Mouse (Mus musculus) adrenal gland (tissue): ENCODE data around the gene Slc6a16.

ENCODE experiments used
- intact Hi-C: fragments of 180-260 bp; cut with DNase I; formaldehyde crosslinking; loops from one replicate; pipeline ENCODE4 v1.15.1; 2025
- long read RNA-seq, 2 experiments: library from polyadenylated mRNA; unstranded; transcript quantifications; one replicate each; pipeline ENCODE4 v2.0.0; 2020; ENCODE audit warnings: borderline replicate concordance in 1 of 2; ENCODE audit not compliant: insufficient replicate concordance in 1 of 2

Slc6a16 gene
- long read RNA-seq, experiment 1 = 0 reads
- long read RNA-seq, experiment 2 = 0 reads

DNA sequence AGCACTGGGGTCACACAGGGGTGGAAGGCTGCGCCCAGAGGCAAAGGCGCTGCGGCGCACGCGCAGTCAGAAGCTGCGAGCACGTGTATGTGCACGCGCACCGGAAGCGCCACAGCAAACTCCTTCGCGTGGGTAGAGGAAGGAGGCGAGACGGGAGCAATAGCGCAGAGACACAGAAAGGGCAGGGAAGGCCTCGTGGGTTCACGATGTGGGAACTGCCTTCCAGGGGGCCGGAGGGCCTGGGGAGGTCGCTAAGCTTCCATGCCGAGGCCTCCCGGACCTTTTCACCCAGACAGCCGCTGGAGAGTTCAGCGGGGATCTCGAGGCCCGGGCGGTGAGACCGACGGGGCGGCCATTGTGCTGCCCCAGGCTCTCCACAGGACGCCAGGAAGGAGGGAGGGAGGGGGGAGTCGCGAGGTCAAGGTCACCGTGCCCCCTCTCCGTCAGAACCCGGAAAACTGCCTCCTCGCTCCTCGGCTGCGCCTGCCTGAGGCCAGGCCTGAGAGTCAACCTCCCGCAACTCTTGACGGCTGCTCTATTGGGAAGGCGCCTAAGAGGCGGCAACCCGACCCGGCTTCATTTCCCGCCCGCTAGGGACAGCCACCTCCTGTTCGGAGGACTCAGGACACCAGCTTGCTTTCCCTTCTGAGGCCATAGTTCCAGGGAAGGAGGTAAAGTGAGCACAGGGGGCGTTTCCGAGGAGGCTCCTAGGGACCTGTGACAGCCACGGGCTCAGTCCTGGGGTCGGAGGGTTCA, at the start of gene Slc6a16:
TSS of gene Slc6a16 (plus strand) at position 453 of the 756 bp plus-strand sequence.
- intact Hi-C loops = no loop called here

DNA sequence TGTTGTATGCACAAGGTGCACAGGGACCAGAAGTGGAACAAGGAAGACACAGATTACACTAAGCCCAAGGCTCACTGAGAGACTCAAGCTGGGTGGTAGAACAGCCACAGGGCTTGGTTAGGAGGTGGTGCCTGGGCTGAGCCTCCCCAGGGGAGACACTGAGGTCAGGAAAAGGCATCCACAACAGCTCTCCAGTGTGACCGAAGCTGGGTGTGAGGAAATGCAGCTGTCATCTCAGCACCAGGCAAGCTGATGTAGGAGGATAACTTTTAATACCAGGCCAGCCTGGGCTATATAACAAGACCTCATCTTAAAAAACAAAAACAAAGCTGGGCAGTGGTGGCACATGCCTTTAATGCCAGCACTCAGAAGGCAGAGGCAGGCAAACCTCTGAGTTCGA, 49.7 kb upstream of the Slc6a16 start:
- intact Hi-C loops = no loop called here

DNA sequence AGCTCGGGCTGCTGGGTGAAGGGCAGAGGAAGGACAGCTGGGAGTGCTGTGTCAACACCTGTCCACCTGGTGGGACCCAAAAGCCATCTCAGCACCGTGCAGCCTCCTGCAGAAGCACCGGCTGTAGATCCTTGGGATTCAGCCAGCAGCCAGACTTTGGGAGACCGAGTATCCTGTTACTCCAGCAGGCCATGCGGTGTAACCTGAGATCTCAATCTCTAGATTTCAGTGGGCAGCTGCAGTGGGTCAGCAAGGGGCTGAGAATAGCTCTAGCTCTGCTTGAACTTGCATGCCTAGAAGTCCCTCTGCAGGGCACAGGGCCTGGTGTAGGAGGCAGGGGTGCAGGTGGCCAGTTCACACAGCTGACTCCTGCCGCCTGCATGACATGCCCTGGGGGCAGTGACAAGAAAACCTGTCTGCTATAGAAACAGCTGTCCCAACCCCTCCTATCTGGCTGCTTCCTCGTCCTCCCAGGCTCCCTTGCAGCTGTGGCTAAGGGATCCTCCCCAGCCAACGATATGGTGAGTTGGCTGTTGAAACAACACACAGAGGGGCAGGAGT, 49.0 kb upstream of the Slc6a16 start:
- intact Hi-C loops = no loop called here

DNA sequence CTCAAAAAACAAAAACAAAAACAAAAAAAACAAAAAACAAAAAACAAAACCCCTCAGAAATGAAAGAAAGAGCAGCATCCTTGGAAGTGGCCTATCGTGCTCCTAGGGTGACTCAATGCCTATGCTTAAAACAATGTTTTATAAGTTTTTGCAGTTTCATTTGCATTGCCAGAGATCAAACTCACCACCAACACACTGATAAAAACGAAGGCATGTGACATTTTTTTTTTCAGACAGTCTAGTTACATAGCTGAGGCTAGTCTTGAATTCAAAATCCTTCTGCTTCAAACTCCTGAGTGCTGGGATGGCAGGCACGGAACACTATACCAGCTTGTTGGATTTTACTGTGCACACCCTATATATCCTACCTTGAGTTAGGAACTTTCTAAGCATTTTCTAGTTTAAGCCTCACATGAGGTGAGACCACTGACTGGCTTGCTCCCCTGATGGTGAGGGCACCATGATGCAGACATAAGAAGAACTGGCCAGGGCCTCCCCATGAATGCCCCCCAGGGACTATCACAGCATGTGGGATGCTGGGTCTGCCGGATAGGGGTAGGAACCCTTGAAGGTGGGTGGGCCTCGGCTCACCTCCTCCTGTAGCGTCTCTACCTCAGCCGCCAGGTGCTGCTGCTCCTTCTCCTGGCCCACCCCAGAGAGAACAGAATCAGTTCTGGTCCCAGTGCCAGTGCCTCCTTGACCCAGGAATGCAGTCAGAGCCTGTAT, 48.1 kb upstream of the Slc6a16 start:
- intact Hi-C loops = no loop called here

DNA sequence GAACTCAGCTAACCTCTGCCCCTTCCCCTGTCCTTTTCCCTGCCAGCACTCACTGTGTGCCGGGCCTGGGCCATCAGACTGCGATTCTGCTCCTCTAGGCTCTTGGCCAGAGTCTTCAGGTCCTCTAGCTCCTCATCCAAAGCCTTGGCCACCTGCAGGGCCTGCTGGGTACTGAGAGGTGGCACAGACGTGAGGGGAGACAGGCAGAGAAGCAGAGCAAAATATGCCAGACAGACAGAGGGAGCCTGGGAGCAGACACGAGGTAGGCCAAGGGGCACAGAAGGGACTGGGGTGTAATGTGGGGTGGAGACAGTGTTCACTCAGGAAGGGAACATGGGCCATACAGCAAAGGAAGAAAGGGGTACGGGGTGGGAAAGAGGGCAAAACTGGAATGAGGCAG, 47.5 kb upstream of the Slc6a16 start:
- intact Hi-C loops = no loop called here

DNA sequence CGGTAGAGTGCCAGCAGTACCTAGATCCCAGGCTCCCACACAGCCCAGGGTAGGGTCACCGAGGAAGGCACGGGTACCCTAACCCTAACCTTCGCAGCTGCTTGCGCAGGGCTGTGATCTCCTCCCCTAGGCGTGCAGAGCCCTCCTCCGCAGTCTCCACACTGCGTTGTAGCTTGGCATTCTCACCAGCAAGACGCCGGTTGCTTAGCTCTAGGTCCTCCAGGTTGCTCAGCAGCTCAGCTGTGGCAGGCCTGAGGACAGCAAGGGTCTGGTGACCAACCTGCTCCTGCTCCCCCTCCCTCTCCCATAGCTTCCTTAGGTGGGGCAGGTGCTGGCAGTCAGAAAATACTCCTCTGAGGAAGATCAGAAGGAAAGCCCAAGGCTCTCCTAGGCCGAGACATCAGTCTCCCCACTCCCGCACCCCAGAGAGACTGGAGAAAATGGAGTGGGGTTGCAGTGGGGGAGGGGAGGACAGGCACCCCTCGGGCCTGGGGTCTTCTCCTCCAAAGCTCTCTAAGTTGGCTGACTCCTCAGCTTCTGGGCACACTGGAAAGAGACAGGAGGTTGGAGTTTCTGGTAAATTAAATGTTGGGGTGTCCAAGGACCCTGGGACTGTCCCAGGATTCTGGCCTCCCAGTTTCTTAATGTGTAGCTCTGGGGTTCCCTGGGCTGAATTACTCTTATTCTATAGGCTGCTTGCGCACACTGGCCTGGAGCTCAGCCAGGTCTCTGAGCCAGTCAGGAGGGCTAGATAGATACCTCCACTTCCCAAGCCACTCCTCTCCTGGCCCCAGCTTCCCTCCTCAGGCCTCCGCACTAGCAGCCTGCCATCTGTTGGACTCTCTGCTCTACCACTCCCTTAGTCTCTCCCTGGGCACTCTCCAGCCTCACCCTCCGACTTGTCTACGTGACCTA, 46.8 kb upstream of the Slc6a16 start:
- intact Hi-C loops = no loop called here

DNA sequence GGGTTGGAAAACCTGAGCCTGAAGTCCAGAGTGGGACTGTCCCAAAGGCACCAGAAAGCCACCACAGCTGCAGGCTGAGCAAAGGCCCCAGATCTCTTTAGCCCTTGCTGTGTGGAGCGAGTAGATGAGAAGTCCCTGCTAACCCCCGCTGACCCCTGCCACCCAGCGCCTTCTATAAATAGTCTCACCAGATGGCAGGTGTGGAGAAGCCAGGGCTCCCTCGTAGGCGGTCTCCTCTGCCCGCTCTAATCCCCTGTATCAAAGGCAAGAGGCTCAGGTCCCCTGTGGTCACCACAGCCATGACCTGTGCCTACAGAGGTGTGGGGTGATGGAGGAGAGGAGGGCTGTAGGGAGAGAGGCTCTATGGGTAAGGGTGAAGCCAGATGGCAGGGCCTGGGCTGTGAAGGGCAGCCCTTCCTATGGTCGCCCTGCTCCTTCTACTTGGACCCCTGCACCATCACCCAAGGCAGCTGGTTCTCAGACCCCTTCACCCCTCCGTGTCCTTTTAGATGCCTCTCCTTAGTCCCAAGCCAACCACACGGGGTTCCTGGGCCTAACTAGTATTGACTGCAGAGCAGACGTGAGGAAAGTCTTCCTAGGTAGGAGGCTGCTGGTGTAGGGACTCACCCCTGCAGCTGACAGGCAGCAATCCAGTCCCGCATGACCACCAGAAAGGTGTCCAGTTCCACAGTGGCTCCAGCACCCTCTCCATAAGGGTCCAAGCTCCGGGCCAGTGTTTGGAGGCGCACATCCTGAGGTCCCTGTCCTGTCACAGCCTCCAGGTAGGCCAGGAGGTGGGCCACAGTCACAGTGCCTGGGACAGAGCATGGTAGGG, 45.3 kb upstream of the Slc6a16 start:
- intact Hi-C loops = no loop called here

DNA sequence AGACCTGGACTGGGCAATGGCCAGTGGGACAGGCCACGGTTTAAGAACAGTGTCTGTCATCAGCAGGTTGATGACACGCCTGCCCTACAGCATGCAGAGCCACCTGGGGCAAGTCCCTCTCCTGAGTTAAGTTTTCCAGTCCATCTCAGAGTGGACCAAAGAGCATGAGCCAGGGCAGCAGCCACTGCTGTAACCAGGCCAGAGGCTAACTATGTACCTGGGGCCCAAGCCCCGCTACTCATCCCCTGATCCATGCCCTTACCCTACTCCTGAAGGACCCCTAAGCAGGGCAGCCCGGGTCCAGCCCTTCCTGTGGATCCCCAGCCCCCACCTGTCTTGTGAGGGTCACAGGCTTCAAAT, 44.7 kb upstream of the Slc6a16 start:
- intact Hi-C loops = no loop called here

DNA sequence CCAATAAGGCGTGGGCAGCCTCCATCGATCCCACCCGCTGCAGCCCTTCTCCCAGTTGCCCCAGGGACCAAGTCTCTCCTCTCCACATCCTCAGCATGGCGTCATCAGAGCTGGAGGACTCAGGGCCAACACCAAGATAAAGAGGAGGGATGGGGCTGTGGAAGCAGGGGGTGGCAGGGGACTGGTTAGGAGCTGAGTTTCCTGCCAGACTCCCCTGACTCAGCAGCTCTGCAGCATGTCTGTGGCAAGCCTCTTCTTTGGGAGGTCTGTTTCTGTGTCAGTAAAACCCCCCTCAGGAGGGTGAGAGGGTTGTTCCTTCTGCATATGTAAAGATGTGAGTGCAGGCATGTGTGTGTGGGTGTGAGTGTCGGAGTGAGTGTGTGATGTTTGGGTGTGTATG, 43.9 kb upstream of the Slc6a16 start:
- intact Hi-C loops = no loop called here

DNA sequence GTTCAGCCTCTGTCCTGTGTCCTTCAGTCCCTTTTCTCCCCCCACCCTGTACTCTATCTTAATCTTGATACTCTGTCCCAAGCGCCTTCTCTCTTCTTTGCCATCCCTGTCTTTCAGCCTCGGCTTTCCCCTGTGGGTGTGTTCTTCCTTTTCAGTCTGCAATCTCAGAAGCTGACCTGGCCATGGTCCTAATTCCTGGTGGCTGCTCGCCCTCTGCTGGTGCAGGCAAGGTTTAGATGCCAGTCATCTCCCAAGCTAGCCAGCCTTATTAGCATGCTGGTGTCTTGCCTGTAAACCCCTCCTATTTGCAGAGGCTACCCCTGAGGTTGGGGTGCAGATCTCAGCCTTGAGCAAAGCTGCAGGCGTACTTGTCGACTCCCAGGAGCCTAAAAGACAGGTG, 42.5 kb upstream of the Slc6a16 start:
- intact Hi-C loops = no loop called here

DNA sequence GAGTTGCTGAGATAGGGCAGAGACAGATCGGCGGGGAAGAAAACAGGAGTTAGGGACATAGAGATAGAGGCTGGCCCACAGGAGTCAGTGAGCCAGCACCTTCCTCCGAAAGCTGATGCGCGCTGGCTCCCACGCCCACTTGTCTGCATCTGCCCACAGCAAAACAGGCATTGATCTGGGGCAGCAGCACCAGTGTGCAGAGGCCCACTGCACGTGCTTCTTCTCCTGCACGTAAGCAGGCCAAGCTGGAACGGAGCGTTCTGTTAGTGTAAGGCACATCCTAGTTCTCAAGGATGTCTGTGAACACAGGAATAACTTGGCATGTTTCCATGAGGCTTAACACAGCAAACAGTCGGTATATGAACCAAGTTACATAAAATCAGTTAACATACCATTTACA, 41.9 kb upstream of the Slc6a16 start:
- intact Hi-C loops = no loop called here

DNA sequence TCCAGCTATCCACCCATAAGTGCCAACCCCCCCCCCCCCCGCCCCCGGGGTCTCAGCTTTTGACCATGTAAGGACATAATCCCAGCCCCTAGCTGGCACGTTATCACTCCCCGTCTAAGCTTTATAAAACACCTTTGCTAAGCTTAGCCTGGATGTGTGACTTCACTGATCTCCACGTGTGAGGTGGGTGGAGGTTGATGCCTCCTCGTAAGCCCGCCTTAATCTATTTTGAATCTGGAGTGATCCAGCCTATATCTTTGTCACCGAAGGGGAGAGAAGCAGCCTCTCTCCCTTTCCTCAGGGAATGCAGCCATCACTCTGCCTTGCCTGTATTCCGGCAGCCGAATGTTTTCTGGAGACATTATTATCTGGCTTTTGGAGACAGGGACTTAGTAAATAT, 38.2 kb upstream of the Slc6a16 start:
- intact Hi-C loops = loop anchor here (5.0 kb wide), 2 partner anchors 110 to 125 kb away; partner anchors contain the start of gene Rcn3

DNA sequence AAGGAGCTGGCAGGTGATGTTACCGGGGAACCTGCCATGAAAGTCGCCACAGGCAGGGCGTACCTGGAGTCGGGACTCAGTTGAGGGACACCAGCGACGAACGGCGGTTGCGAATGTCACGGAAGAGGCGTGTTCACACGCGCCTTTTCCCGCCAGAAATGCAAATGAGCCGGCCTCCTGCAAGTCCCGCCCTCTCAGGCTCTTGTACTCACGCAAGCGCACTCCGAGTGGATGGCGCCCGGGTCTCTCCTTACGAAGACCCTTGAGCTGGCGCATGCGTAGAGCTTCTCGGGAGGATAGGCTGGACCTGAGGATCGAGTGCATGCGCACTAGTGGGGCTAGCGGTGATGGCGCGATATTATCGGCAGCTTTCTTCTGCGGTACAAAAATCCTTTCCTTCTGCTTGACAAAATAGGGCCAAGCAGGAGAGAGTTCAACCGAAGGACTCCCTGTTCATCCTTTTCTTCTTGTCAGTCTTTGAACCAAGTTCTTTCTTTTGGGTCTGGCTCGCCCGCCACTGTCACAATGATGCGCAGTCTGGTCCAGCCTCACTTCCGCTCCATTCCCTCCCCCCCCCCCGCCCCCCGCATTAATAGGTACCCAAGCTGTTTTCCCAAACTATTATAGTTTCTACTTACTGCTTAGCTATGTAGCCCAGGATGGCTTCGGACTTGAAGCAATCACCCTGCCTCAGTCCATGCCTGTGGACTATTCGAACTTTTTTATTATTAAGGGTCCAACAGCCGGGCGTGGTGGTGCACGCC, 36.3 kb upstream of the Slc6a16 start, which contains the start of gene Ccdc155:
TSS of gene Ccdc155 (minus strand) at position 513 of the 764 bp plus-strand sequence.
- intact Hi-C loops = loop anchor here (5.0 kb wide), 2 partner anchors 112 to 127 kb away; partner anchors contain the start of gene Rcn3

DNA sequence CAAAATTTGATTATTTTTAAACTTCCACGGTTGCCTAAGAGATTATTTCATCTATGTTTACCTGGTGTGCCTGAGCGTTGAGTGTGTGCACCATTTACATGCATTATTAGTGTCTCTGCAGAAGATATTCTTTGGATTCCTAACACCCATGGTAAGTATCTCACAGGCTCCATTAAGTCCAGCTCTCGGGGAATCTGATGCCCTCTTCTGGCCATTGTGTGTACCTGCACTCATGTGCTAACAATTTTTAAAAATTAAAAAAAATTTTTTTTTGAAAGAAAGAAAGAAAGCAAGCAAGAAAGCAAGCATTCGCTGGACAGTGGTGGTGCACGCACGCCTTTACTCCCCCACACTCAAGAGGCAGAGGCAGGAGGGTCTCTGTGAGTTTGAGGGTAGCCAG, 32.6 kb upstream of the Slc6a16 start:
- intact Hi-C loops = no loop called here

DNA sequence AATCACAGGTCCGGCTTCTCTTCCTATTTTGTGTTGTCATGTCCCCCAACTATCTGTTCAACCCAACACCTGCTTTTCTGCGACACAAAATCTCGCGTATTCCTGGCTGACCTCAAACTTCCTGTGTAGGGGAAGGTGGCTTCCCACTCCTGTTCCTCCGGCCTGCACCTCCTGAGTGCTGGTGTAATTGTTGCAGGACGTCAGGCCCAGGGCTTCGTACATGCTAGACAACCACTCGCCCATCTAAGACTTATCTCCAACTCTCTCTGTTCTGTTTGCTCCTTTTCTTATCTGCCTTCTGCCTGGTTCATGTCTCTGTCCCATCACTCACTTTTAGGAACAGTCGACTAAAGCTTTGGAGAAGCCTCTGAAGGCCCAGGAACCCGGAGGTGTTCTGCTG, 29.8 kb upstream of the Slc6a16 start:
- intact Hi-C loops = no loop called here

DNA sequence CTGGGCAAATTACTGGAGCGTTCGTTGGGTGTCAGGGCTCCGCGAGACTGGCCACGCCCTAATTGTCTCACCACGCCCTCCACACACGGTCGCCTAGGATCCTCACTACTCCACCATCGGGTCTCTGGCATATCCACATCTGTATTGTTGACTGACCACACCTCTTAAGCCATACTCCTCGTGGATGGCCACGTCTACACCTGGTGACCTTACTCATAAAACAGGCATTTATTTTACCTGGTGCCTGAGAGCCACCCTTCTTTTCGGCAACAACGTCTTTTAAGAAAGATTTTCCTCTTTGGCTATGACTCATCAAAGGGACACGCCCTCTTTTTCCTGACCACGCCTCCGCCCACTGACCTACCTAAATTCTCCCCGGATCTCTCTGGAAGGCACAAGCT, 29.0 kb upstream of the Slc6a16 start, which contains the start of gene Dkkl1:
TSS of gene Dkkl1 (minus strand) at position 297 of the 401 bp plus-strand sequence.
- intact Hi-C loops = no loop called here

DNA sequence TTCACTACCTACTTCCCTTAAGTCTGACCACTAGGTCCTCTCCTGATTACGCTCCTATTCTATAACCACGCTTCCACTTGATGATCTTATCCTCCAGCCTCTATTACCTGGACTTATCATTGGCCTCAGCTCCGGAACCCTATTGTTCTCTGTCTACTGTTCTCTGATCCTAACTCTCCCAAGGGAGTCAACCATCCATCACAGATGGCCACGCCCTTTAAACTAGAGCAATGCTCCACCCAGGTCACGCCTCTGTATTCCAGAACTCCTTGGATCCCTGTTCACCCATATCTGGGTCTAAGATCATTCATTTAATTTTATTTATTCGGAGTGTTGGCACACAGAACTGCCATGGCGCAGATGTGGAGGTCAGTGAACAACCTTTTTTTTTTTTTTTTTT, 28.5 kb upstream of the Slc6a16 start:
- intact Hi-C loops = no loop called here

DNA sequence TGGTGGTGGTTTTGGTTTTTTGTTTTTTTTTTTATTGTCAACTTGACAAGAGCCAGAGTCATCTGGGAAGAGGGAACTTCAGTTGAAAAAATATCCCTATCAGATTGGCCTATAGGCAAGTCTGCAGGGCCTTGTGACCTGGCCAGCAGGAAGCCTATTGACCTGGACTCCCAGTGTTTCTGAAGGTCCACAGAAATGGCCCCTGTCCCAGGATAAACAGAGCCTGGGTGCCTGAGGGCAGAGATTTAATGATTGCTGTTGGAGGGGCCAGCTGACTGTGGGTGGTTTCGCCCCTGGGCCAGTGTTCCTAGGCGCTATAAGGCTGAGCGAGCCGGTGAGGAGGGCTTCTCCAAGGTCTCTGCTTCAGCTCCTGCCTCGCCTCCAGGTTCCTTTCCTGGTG, 27.2 kb upstream of the Slc6a16 start:
- intact Hi-C loops = no loop called here

DNA sequence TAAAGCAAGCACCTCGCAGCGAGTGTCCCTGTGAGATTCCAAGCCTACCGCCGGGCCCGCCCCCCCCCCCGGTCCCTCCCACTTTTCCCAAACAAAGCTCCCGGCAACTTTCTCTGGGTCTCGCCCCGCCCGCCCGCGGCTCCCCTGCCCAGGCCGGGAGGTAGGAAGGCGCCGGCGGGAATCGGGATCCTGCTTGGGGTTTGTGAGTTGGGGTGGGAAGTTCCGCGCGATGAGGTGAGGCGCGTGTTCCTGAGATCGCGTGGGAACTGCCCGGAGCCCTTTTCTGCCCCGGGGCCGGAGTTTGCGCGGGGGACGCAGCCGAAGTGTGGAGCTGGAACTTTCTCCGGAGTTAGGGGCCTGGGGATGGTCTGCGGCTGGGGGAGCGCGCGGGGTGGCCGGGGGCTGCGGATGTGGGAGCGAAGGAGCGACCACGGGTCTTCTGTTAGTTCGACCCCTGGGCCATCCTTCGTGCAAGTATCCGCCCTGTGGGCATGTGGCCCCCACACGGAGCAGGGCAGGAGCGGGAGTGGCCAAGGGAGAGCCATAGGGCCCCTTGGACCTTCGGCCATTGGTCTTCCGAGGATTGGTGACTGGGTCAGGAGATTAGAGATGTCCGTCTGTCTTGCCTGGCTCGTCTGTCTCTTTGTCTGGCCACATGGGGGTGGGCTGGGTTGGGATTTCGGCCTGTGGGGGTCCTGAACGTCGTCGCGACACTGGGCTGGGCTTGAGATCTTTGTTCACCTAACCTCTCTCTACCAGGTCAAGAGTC, 25.0 kb upstream of the Slc6a16 start, which contains the start of gene Tead2:
TSS of gene Tead2 (plus strand) at position 81 of the 769 bp plus-strand sequence.
- intact Hi-C loops = no loop called here
